Mouse (Mus musculus): ENCODE measurements around the gene Selenbp2. TPM values are rescaled to one million over a fixed set of nuclear protein-coding genes. Genes with fewer than 3 reads are reported as not detected.
"Not testable (repeated sequence)": the region's sequence is repeated elsewhere in the genome, so short reads cannot be mapped to it uniquely, and the experiment has no call there.

The Selenbp2 gene
- polyA plus RNA-seq, 1 experiment from 2014 or later, result 0.48 TPM

GRCm38 (mm10) chr3:94702163-94702810 lies 8.9 kb downstream of the Selenbp2 start:
- not testable (repeated sequence) for H3K36me3 ChIP-seq; H3K27me3 ChIP-seq; H3K4me1 ChIP-seq; H3K9ac ChIP-seq (replicated peaks); H3K4me3 ChIP-seq; H3K27ac ChIP-seq (replicated peaks); H3K4me2 ChIP-seq (replicated peaks); H3K9me3 ChIP-seq; ATAC-seq (replicated peaks)
- WGBS, result 83% methylated on average over 7 of the region's 7 CpGs

- H3K27ac ChIP-seq (replicated peaks), result no peak overlapping the region
- no peaks in the 10 kb centered on the region for H3K36me3 ChIP-seq
- WGBS, result 82% methylated on average over 3 of the region's 3 CpGs
- H3K4me2 ChIP-seq (replicated peaks), result no peak overlapping the region
- no peak for ATAC-seq (replicated peaks)
- H3K4me3 ChIP-seq, result no peak overlapping the region
- H3K9me3 ChIP-seq, result no peaks in the 10 kb centered on the region
- no peaks in the 10 kb centered on the region for H3K4me1 ChIP-seq
- no peaks in the 10 kb centered on the region for H3K27me3 ChIP-seq
- no peak overlapping the region for H3K9ac ChIP-seq (replicated peaks)
These were observed 9.5 kb downstream of the Selenbp2 start for GRCm38 (mm10) chr3:94702856-94703255.

- ATAC-seq (replicated peaks), result not testable (repeated sequence)
- WGBS, result 34% methylated on average over 3 of the region's 3 CpGs
These were observed 10.0 kb downstream of the Selenbp2 start for GRCm38 (mm10) chr3:94703364-94703763.

GRCm38 (mm10) chr3:94710591-94710990 lies 17.2 kb downstream of the Selenbp2 start:
- H3K36me3 ChIP-seq; H3K27me3 ChIP-seq; H3K27ac ChIP-seq (replicated peaks); H3K4me2 ChIP-seq (replicated peaks); ATAC-seq (replicated peaks); H3K4me3 ChIP-seq; H3K4me1 ChIP-seq; H3K9me3 ChIP-seq; H3K9ac ChIP-seq (replicated peaks): not testable (repeated sequence)

More at GRCm38 (mm10) chr3:94703364-94703763, 10.0 kb downstream of the Selenbp2 start:
- H3K27me3 ChIP-seq; H3K9ac ChIP-seq (replicated peaks); H3K4me1 ChIP-seq; H3K36me3 ChIP-seq; H3K27ac ChIP-seq (replicated peaks); H3K4me2 ChIP-seq (replicated peaks); H3K9me3 ChIP-seq; H3K4me3 ChIP-seq: not testable (repeated sequence)

GRCm38 (mm10) chr3:94713424-94713823 lies 20.1 kb downstream of the Selenbp2 start:
- H3K4me3 ChIP-seq; H3K27ac ChIP-seq (replicated peaks); H3K4me2 ChIP-seq (replicated peaks); H3K27me3 ChIP-seq; H3K9ac ChIP-seq (replicated peaks); ATAC-seq (replicated peaks); H3K4me1 ChIP-seq; H3K36me3 ChIP-seq; H3K9me3 ChIP-seq: not testable (repeated sequence)
- 83% methylated on average over 3 of the region's 3 CpGs for WGBS

- H3K36me3 ChIP-seq; H3K4me2 ChIP-seq (replicated peaks); H3K9me3 ChIP-seq; H3K27me3 ChIP-seq; H3K4me1 ChIP-seq; H3K9ac ChIP-seq (replicated peaks); H3K4me3 ChIP-seq; H3K27ac ChIP-seq (replicated peaks); ATAC-seq (replicated peaks): not testable (repeated sequence)
- 13% methylated on average over 1 of the region's 1 CpGs for WGBS
These were observed 24.9 kb downstream of the Selenbp2 start for GRCm38 (mm10) chr3:94718253-94718652.

- H3K36me3 ChIP-seq; H3K4me3 ChIP-seq; H3K9me3 ChIP-seq; H3K9ac ChIP-seq (replicated peaks); H3K27me3 ChIP-seq; H3K4me1 ChIP-seq; H3K4me2 ChIP-seq (replicated peaks); ATAC-seq (replicated peaks); H3K27ac ChIP-seq (replicated peaks): not testable (repeated sequence)
- 27% methylated on average over 2 of the region's 2 CpGs for WGBS
These were observed 30.3 kb downstream of the Selenbp2 start for GRCm38 (mm10) chr3:94723637-94724036.

- ATAC-seq (replicated peaks), result no peak
- H3K4me2 ChIP-seq (replicated peaks), result no peak overlapping the region
- H3K27me3 ChIP-seq, result no peaks in the 10 kb centered on the region
- no peak overlapping the region for H3K9ac ChIP-seq (replicated peaks)
- H3K9me3 ChIP-seq, result no peaks in the 10 kb centered on the region
- H3K27ac ChIP-seq (replicated peaks), result no peak overlapping the region
- H3K4me3 ChIP-seq, result no peak overlapping the region
- no peaks in the 10 kb centered on the region for H3K4me1 ChIP-seq
- no peaks in the 10 kb centered on the region for H3K36me3 ChIP-seq
- WGBS, result 93% methylated on average over 17 of the region's 17 CpGs
These were observed 52.3 kb downstream of the Selenbp2 start for GRCm38 (mm10) chr3:94745691-94746090.

Other genes with a start within 250 kb of the Selenbp2 start
- 1.6 and 1.7 TPM in 2 replicates for gene Oaz3, start 249.6 kb upstream of the Selenbp2 start, polyA plus RNA-seq (2015; fragmentation: Nextera tagmentation; extraction: Ambion mirVana)
- 331 and 337 TPM in 2 replicates for gene Celf3, start 215.3 kb upstream of the Selenbp2 start, polyA plus RNA-seq (2015; fragmentation: Nextera tagmentation; extraction: Ambion mirVana)
- gene Riiad1, start 213.2 kb upstream of the Selenbp2 start, polyA plus RNA-seq (2015; fragmentation: Nextera tagmentation; extraction: Ambion mirVana), result 14.1 and 18.0 TPM in 2 replicates
- gene Snx27, start 110.8 kb upstream of the Selenbp2 start, polyA plus RNA-seq (2015; fragmentation: Nextera tagmentation; extraction: Ambion mirVana), result 81.1 and 86.6 TPM in 2 replicates
- gene Gm10972, start 50.4 kb upstream of the Selenbp2 start, polyA plus RNA-seq (2015; fragmentation: Nextera tagmentation; extraction: Ambion mirVana), result not detected in 2 replicates
- gene Tuft1, start 34.7 kb upstream of the Selenbp2 start, polyA plus RNA-seq (2015; fragmentation: Nextera tagmentation; extraction: Ambion mirVana), result 3.6 and 4.1 TPM in 2 replicates
- gene Cgn, start 92.9 kb downstream of the Selenbp2 start, polyA plus RNA-seq (2015; fragmentation: Nextera tagmentation; extraction: Ambion mirVana), result 4.8 and 5.8 TPM in 2 replicates
- gene Pogz, start 144.0 kb downstream of the Selenbp2 start, polyA plus RNA-seq (2015; fragmentation: Nextera tagmentation; extraction: Ambion mirVana), result 24.7 and 26.5 TPM in 2 replicates
- 380 and 393 TPM in 2 replicates for gene Psmb4, start 193.4 kb downstream of the Selenbp2 start, polyA plus RNA-seq (2015; fragmentation: Nextera tagmentation; extraction: Ambion mirVana)
- gene Selenbp1, start 239.5 kb downstream of the Selenbp2 start, polyA plus RNA-seq (2015; fragmentation: Nextera tagmentation; extraction: Ambion mirVana), result 9.5 and 11.6 TPM in 2 replicates